In the genomic region with DNA sequence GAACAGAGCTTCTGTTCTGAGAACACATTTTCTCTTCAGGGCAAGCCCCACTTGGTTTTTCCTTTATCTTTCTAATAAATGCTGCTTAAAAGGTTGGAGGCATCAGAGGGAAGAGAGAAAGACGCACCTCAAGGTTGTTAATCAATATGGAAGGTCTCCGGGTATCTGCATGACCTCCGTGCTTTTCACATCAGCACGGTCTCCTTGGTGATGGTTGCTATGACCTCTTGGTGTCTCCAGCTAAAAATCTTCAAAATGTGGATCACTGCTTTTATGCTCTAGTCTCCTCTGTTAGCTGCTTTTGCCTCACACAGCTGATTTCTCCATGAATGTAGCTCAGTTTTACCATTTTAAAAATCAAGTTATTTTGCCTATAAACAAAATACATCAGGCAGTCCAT, we compare ENCODE assay signal across 24 mouse cellular contexts. TPM values are rescaled to one million over a fixed set of nuclear protein-coding genes. Genes with fewer than 3 reads are reported as not detected.
DNase-seq lines count a peak whose midpoint lies in the region; ATAC-seq lines count a peak whose summit lies in the region.
"Had no signal": no experiment of that assay in that cellular context is flagged by ENCODE, and none has a peak within 500 bp of the region (broad histone marks: within the 10 kb centered on the region; RNA-seq: fewer than 3 reads in every experiment).

No protein-coding gene starts in this region.

- peak; percentile 5 for DNase-seq in cerebellum, adult 11-12 months
- DNase-seq in cerebellum, adult 18-20 months: no peak
- peak; percentile 45 for DNase-seq in neural tube, embryonic 11.5 days (ENCODE audit: low spot score)
- no peak for DNase-seq in neural tube, embryonic 10.5 days (ENCODE audit: extremely low spot score, low spot score)
- DNase-seq in midbrain, embryonic 14.5 days: peak; percentile 39
- DNase-seq in lung, postnatal 10 days: no peak
- DNase-seq in thymus, postnatal 14 days: no peak
- no peak for DNase-seq in left cerebral cortex, postnatal 10 days (ENCODE audit: extremely low spot score in 1 of 2, low spot score in 2 of 2)
- DNase-seq: cerebellum, postnatal 36 days; gastrocnemius, postnatal 36 days; heart, postnatal 10 days; layer of hippocampus, postnatal 36 days; lung, embryonic 14.5 days; right cerebral cortex, postnatal 14 days; thymus, postnatal 25 days had no signal

- peaks cover 11% of the 10 kb centered on the region; the same call in 1 of the 2 replicates for H3K4me1 ChIP-seq in neural tube, embryonic 11.5 days (ENCODE audit: control insufficient read depth, insufficient read depth, low read length)
- peaks cover 22% of the 10 kb centered on the region for H3K4me1 ChIP-seq in midbrain, embryonic 14.5 days (ENCODE audit: control insufficient read depth, insufficient read depth, low read length)

- WGBS in neural tube, embryonic 11.5 days: 40% methylated on average over 4 of the region's 4 CpGs
- whole genome bisulfite sequencing in midbrain, embryonic 14.5 days: 4% methylated on average over 4 of the region's 4 CpGs

- H3K9ac ChIP-seq in neural tube, embryonic 11.5 days (ENCODE audit: low read length): no peak overlapping the region
- H3K9ac ChIP-seq in midbrain, embryonic 14.5 days (replicated peaks; ENCODE audit: low read length): no peak overlapping the region
- H3K9ac ChIP-seq: embryonic facial prominence, embryonic 13.5 days; lung, embryonic 14.5 days had no signal

- H3K4me2 ChIP-seq in neural tube, embryonic 11.5 days (ENCODE audit: low read depth): no peak overlapping the region
- no peak overlapping the region for H3K4me2 ChIP-seq in midbrain, embryonic 14.5 days (ENCODE audit: low read length)
- H3K4me2 ChIP-seq: embryonic facial prominence, embryonic 13.5 days; liver, embryonic 11.5 days; lung, embryonic 14.5 days had no signal

- no peaks in the 10 kb centered on the region for H3K36me3 ChIP-seq in neural tube, embryonic 11.5 days (ENCODE audit: control insufficient read depth, insufficient read depth, low read length)
- no peaks in the 10 kb centered on the region for H3K36me3 ChIP-seq in midbrain, embryonic 14.5 days (ENCODE audit: control insufficient read depth, insufficient read depth, low read length)
- H3K36me3 ChIP-seq: embryonic facial prominence, embryonic 13.5 days; G1E; heart, embryonic 10.5 days; limb, embryonic 10.5 days had no signal

- H3K4me3 ChIP-seq in neural tube, embryonic 11.5 days (ENCODE audit: low read depth, low read length): no peak overlapping the region
- no peak overlapping the region for H3K4me3 ChIP-seq in midbrain, embryonic 14.5 days (replicated peaks; ENCODE audit: low read depth, low read length)
- H3K4me3 ChIP-seq: embryonic facial prominence, embryonic 13.5 days; heart, embryonic 10.5 days; limb, embryonic 10.5 days had no signal

- no peaks in the 10 kb centered on the region for H3K9me3 ChIP-seq in neural tube, embryonic 11.5 days (ENCODE audit: control insufficient read depth, low read length)
- no peaks in the 10 kb centered on the region for H3K9me3 ChIP-seq in midbrain, embryonic 14.5 days (ENCODE audit: control insufficient read depth, low read length)
- H3K9me3 ChIP-seq: embryonic facial prominence, embryonic 13.5 days; heart, embryonic 10.5 days; limb, embryonic 10.5 days had no signal

- no peak overlapping the region for H3K27ac ChIP-seq in neural tube, embryonic 11.5 days (ENCODE audit: low read depth, low read length)
- H3K27ac ChIP-seq in midbrain, embryonic 14.5 days (replicated peaks; ENCODE audit: low read depth, low read length): peak overlapping the region; percentile 34
- H3K27ac ChIP-seq: embryonic facial prominence, embryonic 13.5 days; heart, embryonic 10.5 days; limb, embryonic 10.5 days; macrophage; stomach, postnatal 0 days had no signal

- no peaks in the 10 kb centered on the region for H3K27me3 ChIP-seq in neural tube, embryonic 11.5 days (ENCODE audit: control insufficient read depth, insufficient read depth, low read length)
- H3K27me3 ChIP-seq in midbrain, embryonic 14.5 days (ENCODE audit: control insufficient read depth, insufficient read depth, low read length): no peaks in the 10 kb centered on the region
- H3K27me3 ChIP-seq: embryonic facial prominence, embryonic 13.5 days had no signal

- ATAC-seq in neural tube, embryonic 11.5 days (ENCODE audit: insufficient read depth, low FRiP score, low TSS enrichment): peak; percentile 76
- no peak for ATAC-seq in midbrain, embryonic 14.5 days (ENCODE audit: low FRiP score, low TSS enrichment)
- ATAC-seq: CD4-positive, CD25-positive, alpha-beta regulatory T cell, adult 4 months; inflammation-experienced regulatory T-cells, adult 6 months had no signal

- intact Hi-C loops in left cerebral cortex, postnatal 10 days (cut with DNase I): no loop called here

RNA-seq across cellular contexts. Expression of a gene that starts 50.6 kb away (rescaled TPM):
- 11.0 and 11.2 TPM in 2 replicates for polyA plus RNA-seq in neural tube, embryonic 11.5 days (2014; fragmentation: Nextera tagmentation; extraction: Ambion mirVana)
- 40.8 and 46.9 TPM in 2 replicates for polyA plus RNA-seq in midbrain, embryonic 14.5 days (2014; fragmentation: Nextera tagmentation; extraction: Ambion mirVana)
- 10 to 100 TPM; 25.9 to 26.7 TPM for total RNA-seq in left cerebral cortex, postnatal 10 days (2021)
- polyA plus RNA-seq: G1E had no signal

Comparison
In these comparisons a context has a peak if more than half of its experiments do, and no peak if none do; other contexts are left out.
1. DNase-seq: peak in cerebellum, adult 11-12 months (single experiment), neural tube, embryonic 11.5 days (single experiment) and midbrain, embryonic 14.5 days (single experiment); none in cerebellum, adult 18-20 months (0 of 2), neural tube, embryonic 10.5 days (single experiment), lung, postnatal 10 days (single experiment), thymus, postnatal 14 days (single experiment) and left cerebral cortex, postnatal 10 days (0 of 2).